Mouse (Mus musculus) G1E (cell line): Measurements from ENCODE around the gene Plcb1.

Experiments used
- CTCF ChIP-seq: IDR thresholded peaks from 2 replicates; pipeline ENCODE4 v1.5.1; 2012; ENCODE audit warnings: low read depth, low read length, inconsistent platforms, mixed read lengths
- GATA1 ChIP-seq: IDR thresholded peaks from 2 replicates; pipeline ENCODE4 v1.6.1; 2012; ENCODE audit warnings: borderline replicate concordance, low read length, inconsistent platforms, mixed read lengths
- TAL1 ChIP-seq: conservative IDR thresholded peaks from 2 replicates; pipeline ENCODE4 v1.6.1; 2012; ENCODE audit warnings: low read depth, low read length, inconsistent platforms, mixed read lengths

DNA sequence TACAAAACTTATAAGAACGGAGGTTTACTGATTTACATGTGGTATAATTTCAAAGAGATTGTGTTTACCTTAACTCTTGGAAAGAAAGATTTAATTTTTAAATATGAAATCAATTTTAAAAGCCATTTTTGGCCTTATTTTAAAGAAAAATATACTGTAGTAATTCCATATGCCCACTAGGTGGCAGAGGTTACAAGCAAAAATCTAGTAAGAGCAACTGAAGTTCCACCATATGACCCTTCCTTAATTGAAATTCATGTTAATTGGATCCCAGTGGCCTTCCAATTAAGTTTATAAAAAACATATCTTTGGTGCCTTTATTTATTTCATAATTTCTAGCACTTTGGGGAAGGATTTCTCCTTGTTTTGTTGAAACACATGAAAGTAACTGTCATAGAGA, 570.4 kb downstream of the Plcb1 start:
- TF ChIP-seq CTCF = no peak
- no peak for TF ChIP-seq GATA1
- no peak for TF ChIP-seq TAL1
